Mouse (Mus musculus) hindlimb bud, embryonic 11.5 days (tissue): ENCODE results near the gene Olfr368.
A peak's percentile ranks its signal among the peaks of the same experiment; 100 is the strongest.

Source experiments
- DNase-seq: peaks from one replicate; pipeline ENCODE4 v3.0.0-alpha.2; 2012; ENCODE audit warnings: low read depth, low spot score; ENCODE audit errors: extremely low spot score

Gene Olfr368

DNA sequence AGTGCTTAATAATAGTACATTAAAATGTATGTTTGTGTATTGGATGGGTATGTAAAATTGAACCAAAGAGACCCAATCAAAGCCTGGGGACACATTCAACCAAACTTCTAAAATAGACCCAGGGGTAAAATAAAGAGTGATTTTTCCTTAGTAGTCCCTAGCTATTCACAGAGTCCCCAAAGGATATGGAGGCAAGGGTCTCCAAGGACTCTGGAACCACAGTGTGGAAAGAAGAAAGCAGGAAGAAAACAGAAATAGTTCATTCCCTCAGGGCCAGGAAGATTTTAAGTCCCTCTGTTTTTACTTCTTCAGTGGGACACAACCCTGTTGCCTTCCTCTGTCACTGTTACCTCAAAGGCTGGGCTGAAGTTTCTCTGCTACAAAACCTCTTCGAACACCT is at the start of gene Olfr368:
Gene Olfr368, plus strand, starts transcription at position 301 of the 400 bp plus-strand sequence.
- DNase-seq: no peak

DNA sequence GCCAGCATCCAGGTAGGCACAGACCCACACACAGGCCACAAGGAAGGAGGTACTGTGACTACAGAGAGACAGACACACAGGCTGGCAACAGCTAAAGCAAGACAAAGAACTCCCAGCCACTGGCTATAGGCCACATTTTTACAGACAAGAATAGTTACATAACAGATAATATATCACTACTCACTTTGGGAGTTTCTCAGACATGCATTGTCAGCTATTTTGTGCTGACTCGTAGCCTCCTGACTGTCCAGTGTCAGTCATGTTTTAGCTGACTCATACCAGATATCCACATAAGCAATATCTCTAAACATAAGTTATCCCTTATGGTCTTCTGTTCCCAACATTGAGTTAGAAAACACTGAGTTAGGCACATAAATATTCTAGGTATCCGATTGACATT is 7.0 kb downstream of the Olfr368 start:
- DNase-seq: no peak

DNA sequence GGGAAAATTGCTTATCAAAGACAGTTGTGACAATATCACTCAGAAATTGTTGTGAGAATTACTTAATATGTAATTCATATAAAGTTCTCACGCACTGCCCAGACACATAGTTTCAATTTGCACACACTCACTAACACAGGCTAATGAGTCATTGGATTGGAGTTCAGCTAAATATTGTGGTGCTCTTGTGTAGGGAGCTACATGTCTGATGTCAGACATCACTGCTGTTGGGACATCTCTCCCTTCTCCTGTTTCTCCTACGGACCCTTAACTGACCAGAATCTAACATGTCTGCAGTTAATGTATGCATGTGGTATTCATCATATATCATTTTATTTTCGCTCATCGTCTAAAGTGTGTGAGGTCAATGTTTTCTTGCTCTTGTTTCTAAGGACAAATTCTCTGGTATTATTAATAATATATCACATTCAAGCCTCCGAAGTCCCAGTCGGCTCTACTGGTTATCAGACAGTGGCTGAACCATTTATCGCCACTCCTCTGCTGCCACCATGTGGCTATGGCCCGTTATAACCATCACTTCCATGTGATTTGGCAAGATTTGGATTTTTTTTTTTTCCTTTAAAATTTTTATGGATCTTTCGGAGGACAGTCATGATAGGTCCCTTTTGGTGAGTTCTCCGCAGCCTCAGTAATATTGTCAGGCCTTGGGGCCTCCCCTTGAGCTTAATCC is 12.3 kb downstream of the Olfr368 start:
- no peak for DNase-seq

GRCm38 (mm10) chr2:37351671-37352070 is 25.4 kb downstream of the Olfr368 start:
- DNase-seq: no peak

GRCm38 (mm10) chr2:37355571-37355970 is 29.3 kb downstream of the Olfr368 start:
- DNase-seq: no peak

- peak; percentile 83 for DNase-seq
Measured at GRCm38 (mm10) chr2:37358633-37359540, 32.6 kb downstream of the Olfr368 start, which contains the start of gene Pdcl. TSS of gene Pdcl (minus strand) at chr2:37359332.

DNA sequence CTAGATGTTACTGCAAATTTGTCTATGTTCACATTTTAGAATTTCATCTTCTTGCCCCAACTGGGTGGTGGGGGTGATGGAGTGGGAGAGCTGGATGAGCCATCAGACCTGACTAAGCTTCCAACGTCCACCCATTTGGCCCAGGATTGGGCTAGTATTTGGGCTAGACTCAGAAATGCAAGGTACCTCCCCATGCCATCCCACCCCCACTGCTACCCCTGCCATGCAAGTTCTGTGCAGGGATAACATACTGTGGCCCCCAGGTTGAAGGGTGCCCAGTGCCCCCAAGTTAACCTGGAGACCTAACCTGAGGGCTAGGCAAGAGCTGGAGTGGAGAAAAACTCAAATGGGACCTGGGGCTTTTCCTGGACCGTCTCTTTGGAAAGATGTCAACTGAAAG is 33.6 kb downstream of the Olfr368 start:
- no peak for DNase-seq

DNA sequence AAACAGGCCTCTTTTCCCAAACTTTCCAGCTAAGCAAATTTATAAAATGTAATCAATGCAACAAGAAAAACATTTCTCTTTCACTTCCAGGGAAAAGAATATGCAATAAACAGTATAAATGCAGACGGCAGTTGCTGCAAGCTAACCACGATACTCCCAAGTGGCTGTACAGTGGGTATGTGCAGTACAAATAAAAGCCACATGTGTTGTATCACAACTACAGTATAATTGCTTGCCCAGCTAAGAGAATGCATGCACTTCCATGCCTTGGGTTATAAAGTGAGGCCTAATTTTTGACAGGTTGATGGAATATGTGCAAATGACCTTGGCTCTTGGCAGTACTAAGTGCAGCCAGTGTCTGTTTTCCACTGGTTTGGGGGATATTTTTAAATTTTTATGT is 44.3 kb downstream of the Olfr368 start:
- DNase-seq: no peak

DNA sequence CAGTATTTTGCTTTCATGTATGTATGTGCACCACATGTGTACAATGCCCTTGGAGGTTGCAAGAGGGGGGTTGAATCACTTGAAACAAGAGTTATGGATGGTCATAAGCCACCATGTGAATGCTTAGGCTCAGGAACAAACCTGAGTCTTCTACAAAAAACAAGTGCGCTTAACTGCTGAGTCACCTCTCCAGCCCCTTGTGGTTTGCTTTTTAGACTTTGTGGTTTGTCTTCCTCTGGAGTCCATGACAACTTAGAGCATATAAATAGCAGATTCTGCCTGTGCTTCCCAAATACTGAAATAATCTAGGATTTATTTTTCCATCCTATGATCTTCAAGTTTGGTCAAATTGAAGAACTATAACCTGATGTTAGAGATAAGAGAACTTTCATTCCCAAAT is 49.7 kb downstream of the Olfr368 start:
- no peak for DNase-seq

GRCm38 (mm10) chr2:37380189-37380588 is 53.9 kb downstream of the Olfr368 start:
- DNase-seq: peak; percentile 22
